Mouse (Mus musculus) thymus, postnatal 0 days (tissue): Measurements from ENCODE around the gene Dhx37. TPM values are rescaled to one million over a fixed set of nuclear protein-coding genes. Genes with fewer than 3 reads are reported as not detected.

ENCODE experiments used
- microRNA-seq: library from miRNA; unstranded; fragments of <30 nt; microRNA quantifications from one replicate; pipeline ENCODE4, GENCODE M21; 2016; ENCODE audit warnings: borderline number of aligned reads
- polyA plus RNA-seq: library from polyadenylated mRNA; unstranded; fragments of >200 nt; fragmentation: Nextera tagmentation; extraction: Ambion mirVana; gene quantifications from 2 replicates; pipeline ENCODE4 v1.2.1, GENCODE M21; 2015

The Dhx37 gene
- polyA plus RNA-seq, 1 experiment from 2014 or later: 8.1 TPM

Small RNAs within 50 kb of the gene (microRNA-seq; reads per million reads assigned to microRNA genes)
- gene Gm27551: not detected

Other genes starting within 250 kb of the Dhx37 start
- gene Scarb1, start 93.0 kb downstream of the Dhx37 start, polyA plus RNA-seq: 36.7 and 37.9 TPM in 2 replicates
- 0.44 and 0.74 TPM in 2 replicates for gene Gm10382, start 44.8 kb downstream of the Dhx37 start, polyA plus RNA-seq
- 532 and 603 TPM in 2 replicates for gene Ubc, start 43.9 kb downstream of the Dhx37 start, polyA plus RNA-seq
- 37.3 and 42.5 TPM in 2 replicates for gene Bri3bp, start 7.4 kb upstream of the Dhx37 start, polyA plus RNA-seq
- 31.3 and 32.7 TPM in 2 replicates for gene Aacs, start 41.7 kb upstream of the Dhx37 start, polyA plus RNA-seq
- 0.04 TPM in 1 of 2 replicates, not detected in the other for gene Tmem132b, start 97.7 kb upstream of the Dhx37 start, polyA plus RNA-seq